Mouse (Mus musculus) CD4-positive, CD25-positive, alpha-beta regulatory T cell, adult 4 months (primary cell): ENCODE results near the gene Ccdc28b. TPM values are rescaled to one million over a fixed set of nuclear protein-coding genes. Genes with fewer than 3 reads are reported as not detected.

Experiments used
- ATAC-seq: one replicate; pipeline ENCODE4 v1.8.0; 2017
- polyA plus RNA-seq, 2 experiments: library from polyadenylated mRNA; unstranded; fragments of 100-300 nt; shearing (Covaris generic); gene quantifications; one replicate each; pipeline ENCODE4 v1.2.1; 2017

Gene Ccdc28b
- polyA plus RNA-seq, 2 experiments from 2014 or later: 28.6 to 39.5 TPM

DNA sequence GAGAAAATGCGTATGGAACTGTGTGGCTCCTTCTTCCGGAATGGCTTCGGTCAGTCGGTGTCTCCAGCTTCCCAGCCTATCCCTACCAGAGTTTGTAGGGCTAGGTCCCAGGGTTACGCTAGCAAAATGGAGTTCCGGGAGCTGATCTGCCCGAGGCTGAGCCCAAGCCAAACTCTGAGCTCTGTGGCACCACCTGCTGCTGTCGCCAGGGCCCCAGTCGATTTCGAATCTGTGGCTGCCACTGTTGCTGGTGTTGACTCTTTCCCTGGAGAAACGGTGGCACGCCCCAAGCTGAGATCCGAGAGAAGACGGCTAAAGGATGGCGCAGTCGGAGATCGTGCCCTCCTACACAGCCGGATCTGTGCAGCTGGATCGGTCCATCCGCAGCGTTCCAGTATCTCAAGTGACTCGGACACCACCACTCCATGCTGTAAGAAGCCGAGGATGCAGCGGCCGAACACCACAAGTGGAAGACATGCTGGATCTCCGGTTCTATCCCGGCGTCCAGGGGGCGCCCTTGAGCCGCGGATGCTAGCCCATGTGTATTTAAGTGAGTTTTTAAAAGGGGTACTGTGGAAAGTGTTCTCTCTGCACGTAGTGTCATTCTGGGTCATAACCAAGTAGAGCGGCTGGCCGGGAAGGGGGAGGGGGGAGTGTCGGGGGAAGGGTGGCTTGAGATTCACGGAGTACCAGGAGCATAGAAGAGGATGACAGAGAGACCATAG, 38.7 kb downstream of the Ccdc28b start:
- peak; percentile 70 for ATAC-seq

DNA sequence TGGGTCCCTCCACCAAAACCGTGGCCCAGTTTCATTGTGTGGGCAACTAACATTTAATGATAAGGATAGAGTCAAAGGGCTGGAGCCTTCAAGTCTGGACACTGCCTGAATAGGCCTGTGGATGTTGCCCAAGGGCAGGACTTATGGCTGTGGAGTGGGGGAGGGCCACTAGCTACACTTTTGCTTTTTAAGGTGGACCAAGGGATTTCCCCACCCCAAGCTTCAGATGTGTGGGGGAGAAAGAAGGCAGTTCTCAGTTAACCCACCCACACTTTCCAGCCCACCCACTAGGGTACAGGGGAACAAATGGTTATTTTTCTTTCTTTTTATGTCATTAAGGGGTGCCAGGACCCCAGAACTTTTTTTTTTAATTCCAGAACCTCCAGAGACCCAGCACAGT, 39.4 kb downstream of the Ccdc28b start:
- ATAC-seq: peak; percentile 28

DNA sequence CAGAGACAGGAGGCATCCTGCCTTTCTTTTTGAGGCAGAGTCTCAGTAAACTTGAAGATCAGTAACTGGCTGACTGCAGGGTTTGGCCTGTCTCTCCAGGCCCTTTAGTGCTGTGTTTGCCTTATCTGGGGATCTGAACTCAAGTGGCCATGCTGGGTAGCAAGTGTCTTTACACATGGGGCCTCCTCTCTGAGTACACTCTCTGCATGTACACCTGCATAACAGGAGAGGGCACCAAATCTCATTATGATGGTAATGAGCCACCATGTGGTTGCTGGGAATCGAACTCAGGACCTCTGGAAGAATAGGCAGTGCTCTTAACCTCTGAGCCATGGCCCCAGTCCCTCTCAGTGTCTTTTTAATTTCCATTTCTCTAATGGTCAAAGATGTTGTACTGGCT, 41.5 kb downstream of the Ccdc28b start:
- no peak for ATAC-seq

DNA sequence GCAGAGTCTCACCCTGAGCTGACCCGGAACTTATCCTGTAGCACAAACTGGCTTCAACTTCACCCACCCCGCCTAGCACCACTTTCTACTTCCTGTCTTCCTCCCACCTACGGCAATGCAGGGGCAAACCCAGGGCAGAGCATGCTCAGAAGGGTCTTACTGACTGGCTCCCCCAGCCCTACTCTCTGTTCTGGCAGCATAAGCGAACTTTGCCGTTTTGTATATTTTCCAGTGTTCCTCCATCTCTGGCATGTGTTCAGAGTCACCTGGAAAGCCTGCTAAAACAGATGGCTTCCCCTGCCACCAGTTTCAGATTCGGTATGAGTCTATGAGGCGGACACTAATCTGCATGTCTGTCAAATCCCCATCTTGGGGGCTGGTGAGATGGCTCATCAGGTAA, 43.4 kb downstream of the Ccdc28b start:
- ATAC-seq: peak; percentile 73

DNA sequence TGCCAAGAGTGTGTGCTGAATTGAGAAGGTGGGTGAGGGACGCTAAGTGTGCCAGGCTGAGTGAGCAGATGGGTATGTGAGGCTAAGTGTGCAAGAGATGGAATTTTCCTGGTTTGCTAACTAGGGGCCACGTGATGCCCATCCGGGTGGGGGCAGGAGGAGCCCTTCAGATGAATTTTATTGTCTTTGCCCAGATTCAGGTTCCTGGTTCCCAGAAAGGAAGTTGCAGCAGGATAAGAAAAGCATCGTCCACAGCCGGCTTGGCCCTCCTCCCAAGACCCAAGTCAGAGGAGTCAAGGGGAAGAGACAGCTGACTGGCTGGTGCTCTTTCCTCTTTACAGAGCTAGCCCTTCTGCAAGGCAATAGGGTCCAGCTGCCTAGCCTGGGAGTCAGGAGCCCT, 45.3 kb downstream of the Ccdc28b start, which contains the start of gene Fam167b:
Fam167b (minus strand) TSS at position 84 of the 400 bp plus-strand sequence.
- no peak for ATAC-seq

GRCm38 (mm10) chr4:129577688-129578087, 46.1 kb downstream of the Ccdc28b start:
- ATAC-seq: no peak

DNA sequence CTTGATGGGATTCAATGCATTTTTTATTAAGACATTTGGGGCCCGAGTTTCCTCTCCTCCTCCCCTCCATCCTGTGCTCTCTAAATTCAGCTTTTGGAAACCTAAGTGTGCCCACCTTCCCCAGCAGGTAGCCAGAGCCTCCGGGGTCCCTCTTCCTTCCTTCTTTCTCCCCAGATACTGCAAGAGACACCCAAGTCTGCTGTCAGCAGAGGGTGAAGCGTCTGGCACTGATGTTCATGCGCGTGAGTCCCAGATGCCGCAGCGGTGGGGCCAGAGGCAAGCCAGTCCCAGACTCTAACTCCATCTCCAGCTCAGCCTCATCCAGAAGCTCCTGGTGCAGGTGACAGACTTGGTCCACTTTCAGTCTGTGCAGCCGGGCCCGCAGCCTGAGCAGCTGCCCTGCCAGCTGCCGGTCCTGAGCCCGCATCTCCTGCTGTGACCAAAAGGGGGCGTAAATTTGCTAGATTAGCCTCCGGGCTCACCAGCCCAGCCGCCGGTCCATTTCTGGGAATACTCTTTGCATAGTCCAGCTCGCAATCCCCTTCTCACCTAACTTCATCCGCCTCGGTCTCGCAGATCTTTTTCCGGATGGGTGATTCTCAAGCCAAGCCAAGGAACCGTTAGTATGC, 46.8 kb downstream of the Ccdc28b start:
- ATAC-seq: no peak

DNA sequence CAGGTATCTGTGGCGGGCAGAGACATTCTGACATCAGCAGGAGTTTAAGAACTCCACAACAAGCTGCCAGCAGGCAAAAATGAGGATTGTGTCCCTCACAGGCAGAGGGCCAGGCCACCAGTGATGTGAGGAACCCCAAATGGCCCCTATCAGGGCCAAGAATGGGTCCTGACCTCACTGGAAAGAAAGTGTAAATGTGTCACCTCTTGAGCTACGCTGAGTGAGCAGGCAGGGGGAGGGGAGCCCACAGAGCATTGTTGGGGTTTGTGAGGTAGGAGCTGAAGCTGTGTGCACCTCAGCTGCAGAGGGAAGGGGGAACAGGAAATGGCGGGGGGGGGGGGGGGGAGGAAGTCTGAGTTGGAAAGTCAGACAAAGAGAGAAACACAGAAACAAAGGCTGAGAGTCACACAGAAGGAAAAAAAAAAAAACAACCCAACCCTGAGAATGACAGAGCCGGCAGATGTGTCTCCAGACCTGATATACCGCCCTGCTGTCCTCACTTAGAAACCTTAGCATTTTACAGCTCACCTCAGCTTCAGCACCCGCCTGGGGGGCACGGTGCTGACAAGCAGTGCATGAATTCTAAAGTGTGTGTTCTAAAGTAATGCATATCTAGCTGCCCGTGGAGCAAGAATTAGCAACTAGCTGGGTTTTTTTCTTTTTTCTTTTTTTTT, 48.4 kb downstream of the Ccdc28b start:
- ATAC-seq: peak; percentile 76

- ATAC-seq: peak; percentile 60
These were observed 50.3 kb downstream of the Ccdc28b start, which contains the start of gene Lck for GRCm38 (mm10) chr4:129573430-129573829. Lck (minus strand) TSS chr4:129573641.

DNA sequence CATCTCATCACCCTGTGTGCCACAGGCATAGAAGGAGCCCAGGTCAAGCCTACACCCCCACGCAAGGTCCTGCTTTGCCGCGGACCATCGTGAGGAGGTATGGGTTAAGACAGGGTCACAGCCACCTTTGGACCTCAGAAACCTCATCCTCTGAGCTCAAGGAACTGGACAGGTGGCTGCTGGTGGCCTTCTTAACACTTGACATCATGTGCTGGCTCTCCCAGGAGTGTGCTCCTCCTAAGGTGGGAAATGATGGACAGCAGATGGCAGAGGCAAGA, 50.7 kb downstream of the Ccdc28b start:
- ATAC-seq: no peak

GRCm38 (mm10) chr4:129572236-129573092, 51.3 kb downstream of the Ccdc28b start:
- ATAC-seq: peak; percentile 4

DNA sequence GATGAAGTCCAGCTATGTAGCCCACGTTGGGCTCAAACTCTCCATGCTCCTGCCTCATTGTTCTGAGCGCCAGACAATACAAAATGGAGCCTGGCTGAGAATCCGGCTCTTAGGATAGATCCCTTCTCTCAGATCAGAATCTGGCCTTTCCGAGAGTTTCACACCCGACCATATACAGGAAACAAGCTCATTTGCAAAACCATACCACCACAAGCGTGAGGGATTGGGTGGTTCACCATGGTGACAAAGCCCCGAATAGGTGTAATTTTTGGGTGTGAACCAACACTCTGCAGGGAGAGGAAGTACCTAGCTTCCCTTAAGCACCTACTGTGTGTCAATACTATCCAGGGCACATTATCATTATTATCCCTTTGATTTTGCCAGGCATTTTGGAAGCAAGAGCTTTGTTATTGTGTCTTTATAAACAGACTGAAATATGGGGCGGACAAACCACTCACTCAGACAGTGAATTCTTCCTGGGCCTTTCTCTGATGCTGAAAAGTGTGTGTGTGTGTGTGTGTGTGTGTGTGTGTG, 52.1 kb downstream of the Ccdc28b start:
- peak; percentile 2 for ATAC-seq

- peak; percentile 52 for ATAC-seq
These were observed 53.7 kb downstream of the Ccdc28b start for GRCm38 (mm10) chr4:129570028-129570427.

Other genes starting within 250 kb of the Ccdc28b start
- 1 to 10 TPM; 9.6 to 9.8 TPM for gene Zbtb8a, start 245.8 kb downstream of the Ccdc28b start, polyA plus RNA-seq
- not detected for gene Zbtb8b, start 183.1 kb downstream of the Ccdc28b start, polyA plus RNA-seq
- gene Bsdc1, start 162.4 kb downstream of the Ccdc28b start, polyA plus RNA-seq: 10 to 100 TPM; 30.8 to 37.9 TPM
- gene Tssk3, start 132.9 kb downstream of the Ccdc28b start, polyA plus RNA-seq: not detected
- not detected for gene Fam229a, start 132.8 kb downstream of the Ccdc28b start, polyA plus RNA-seq
- 1 to 10 TPM; 2.3 to 2.6 TPM for gene Marcksl1, start 110.4 kb downstream of the Ccdc28b start, polyA plus RNA-seq
- 100 to 1,000 TPM; 270 to 328 TPM for gene Hdac1, start 81.2 kb downstream of the Ccdc28b start, polyA plus RNA-seq
- 1,000 to 10,000 TPM; 1,549 to 2,173 TPM for gene Lck, start 50.3 kb downstream of the Ccdc28b start, polyA plus RNA-seq
- under 1 TPM in 1 of 2 experiments, not detected in 1; 0.86 TPM for gene Fam167b, start 45.4 kb downstream of the Ccdc28b start, polyA plus RNA-seq
- 100 to 1,000 TPM; 337 to 353 TPM for gene Eif3i, start 23.3 kb downstream of the Ccdc28b start, polyA plus RNA-seq
- gene Tmem234, start 23.3 kb downstream of the Ccdc28b start, polyA plus RNA-seq: 100 to 1,000 TPM; 254 to 306 TPM
- gene Dcdc2b, start 9.7 kb downstream of the Ccdc28b start, polyA plus RNA-seq: 1 to 10 TPM; 3.9 to 7.0 TPM
- 10 to 100 TPM; 48.4 to 68.7 TPM for gene Iqcc, start 4.8 kb downstream of the Ccdc28b start, polyA plus RNA-seq
- 10 to 100 TPM; 19.8 to 29.3 TPM for gene Txlna, start 17.1 kb upstream of the Ccdc28b start, polyA plus RNA-seq
- 10 to 100 TPM; 11.8 to 12.0 TPM for gene Kpna6, start 48.8 kb upstream of the Ccdc28b start, polyA plus RNA-seq
- 10 to 100 TPM in 1 of 2 experiments, 1 to 10 TPM in 1; 8.1 to 16.8 TPM for gene Tmem39b, start 72.9 kb upstream of the Ccdc28b start, polyA plus RNA-seq
- 10 to 100 TPM; 24.8 to 39.1 TPM for gene Khdrbs1, start 118.4 kb upstream of the Ccdc28b start, polyA plus RNA-seq
- gene Ptp4a2, start 187.3 kb upstream of the Ccdc28b start, polyA plus RNA-seq: 1,000 to 10,000 TPM; 1,309 to 1,442 TPM